Mouse (Mus musculus): ENCODE data around the gene Mthfr. TPM values are rescaled to one million over a fixed set of nuclear protein-coding genes. Genes with fewer than 3 reads are reported as not detected.
A peak's percentile ranks its signal among the peaks of the same experiment; 100 is the strongest.

Gene Mthfr
- total and polyA plus RNA-seq, 3 experiments = 7.4 to 15.5 TPM; not detected in 1

- Histone ChIP-seq H3K79me2 (ENCODE audit: control insufficient read depth, insufficient read depth, low read length, poor library complexity) (peaks cover 6% of the 10 kb centered on the region), H3K36me3 (ENCODE audit: control insufficient read depth in 1 of 2, insufficient read depth in 2 of 2, low read length in 2 of 2) (peaks cover 0 to 3% of the 10 kb centered on the region in 2 experiments; a peak in 2 of 4 replicates), H3K9ac (ENCODE audit: control insufficient read depth, low read depth, low read length, poor library complexity, severe bottlenecking) (peak overlapping the region; percentile 58), H3K27me3 (ENCODE audit: control insufficient read depth in 1 of 2, insufficient read depth in 2 of 2, low read length in 2 of 2) (no peaks in the 10 kb centered on the region), H3K4me1 (ENCODE audit: control insufficient read depth in 1 of 2, insufficient read depth in 2 of 2, low read length in 2 of 2) (peaks cover 0 to 10% of the 10 kb centered on the region in 2 experiments; a peak in 2 of 4 replicates), H3K9me3 (replicated peaks; ENCODE audit: insufficient read depth, low read length) (no peaks in the 10 kb centered on the region), H3K27ac (ENCODE audit: control insufficient read depth, low read depth, low read length) (peak overlapping the region; percentile 92), H3K4me3 (ENCODE audit: control insufficient read depth in 1 of 2, insufficient read depth in 1 of 2, low read depth in 2 of 2, low read length in 2 of 2) (peak overlapping the region; percentile 51 to 67)
- TF ChIP-seq TBP (IDR thresholded peaks at IDR 0.05; ENCODE audit: low read depth, low read length) = 0 out of 2 replicates have a peak, but pooled peaks have one; percentile 22
- no peak for TF ChIP-seq NELFE (IDR thresholded peaks at IDR 0.05; ENCODE audit: low read depth, low read length)
- peak; percentile 45; the same call in 1 of the 2 replicates for TF ChIP-seq MAZ (IDR thresholded peaks at IDR 0.05; ENCODE audit: low read depth, low read length)
- TF ChIP-seq MYB (IDR thresholded peaks at IDR 0.05; ENCODE audit: low read depth, low read length) = no peak
- no peak for TF ChIP-seq USF2 (IDR thresholded peaks at IDR 0.05; ENCODE audit: borderline replicate concordance in 1 of 2, insufficient read depth in 1 of 2, low read depth in 1 of 2, low read length in 2 of 2)
- TF ChIP-seq MAX (IDR thresholded peaks at IDR 0.05; ENCODE audit: low read length) = peak; percentile 46; the same call in 1 of the 2 replicates
- 0 out of 2 replicates have a peak, but pooled peaks have one; percentile 15 for TF ChIP-seq SIN3A (IDR thresholded peaks at IDR 0.05; ENCODE audit: low read length)
- TF ChIP-seq USF1 (IDR thresholded peaks at IDR 0.05; ENCODE audit: low read depth, low read length) = peak; percentile 80
- DNase-seq (ENCODE audit: low read depth, low spot score) = peak; percentile 85
Measured at GRCm38 (mm10) chr4:148083176-148083899, 44.5 kb downstream of the Mthfr start.

DNA sequence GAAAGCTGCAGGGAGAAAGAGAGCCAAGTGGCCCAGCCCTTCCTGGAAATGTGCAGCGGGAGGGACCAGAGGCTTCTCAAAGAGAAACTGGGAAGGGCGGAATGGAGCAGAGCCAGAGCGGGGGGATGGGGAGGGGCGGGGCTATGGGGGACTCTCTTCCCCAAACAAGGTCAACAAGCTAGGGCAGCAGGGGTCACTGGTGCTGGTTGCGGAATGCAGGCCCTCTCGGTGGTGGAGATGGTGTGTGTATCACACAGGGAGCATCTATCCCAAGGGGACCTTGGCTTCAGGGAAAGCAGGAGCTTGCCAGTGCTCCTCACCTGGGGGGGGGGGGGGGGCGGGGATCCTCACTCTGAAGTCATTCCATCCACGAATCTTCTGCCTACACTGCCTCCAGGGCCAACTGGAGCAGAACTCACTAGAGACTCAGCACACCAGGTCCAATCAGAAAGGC lies 45.4 kb downstream of the Mthfr start:
- H3K27me3 ChIP-seq (ENCODE audit: control insufficient read depth in 1 of 2, insufficient read depth in 2 of 2, low read length in 2 of 2) = no peaks in the 10 kb centered on the region
- DNase-seq (ENCODE audit: low read depth, low spot score) = no peak
- H3K36me3 ChIP-seq (ENCODE audit: control insufficient read depth in 1 of 2, insufficient read depth in 2 of 2, low read length in 2 of 2) = peaks cover 0 to 4% of the 10 kb centered on the region in 2 experiments; a peak in 2 of 4 replicates
- TF ChIP-seq CHD1 (IDR thresholded peaks at IDR 0.05; ENCODE audit: low read depth, low read length) (no peak), MYC (IDR thresholded peaks at IDR 0.05; ENCODE audit: low read depth, low read length) (no peak), MAX (IDR thresholded peaks at IDR 0.05; ENCODE audit: low read length) (no peak), ZNF384 (IDR thresholded peaks at IDR 0.05; ENCODE audit: low read depth, low read length) (no peak), TBP (IDR thresholded peaks at IDR 0.05; ENCODE audit: low read depth, low read length) (no peak), CTCF (IDR thresholded peaks at IDR 0.05 in 2 of 3, conservative IDR thresholded peaks at IDR 0.05 in 1 of 3; ENCODE audit: control insufficient read depth in 1 of 3, insufficient read depth in 1 of 3, low read depth in 2 of 3, low read length in 3 of 3, poor library complexity in 1 of 3, severe bottlenecking in 1 of 3) (no peak), CHD2 (IDR thresholded peaks at IDR 0.05; ENCODE audit: low read length) (no peak), E2F4 (IDR thresholded peaks at IDR 0.05; ENCODE audit: borderline replicate concordance, low read depth, low read length) (no peak), MAZ (IDR thresholded peaks at IDR 0.05; ENCODE audit: low read depth, low read length) (no peak), MYB (IDR thresholded peaks at IDR 0.05; ENCODE audit: low read depth, low read length) (no peak), TAL1 (IDR thresholded peaks at IDR 0.05; ENCODE audit: low read length) (no peak), ELF1 (IDR thresholded peaks at IDR 0.05; ENCODE audit: low read depth, low read length) (no peak), GATA1 (IDR thresholded peaks at IDR 0.05; ENCODE audit: low read depth, low read length) (no peak), EP300 (IDR thresholded peaks at IDR 0.05; ENCODE audit: low read depth in 1 of 2, low read length in 2 of 2) (no peak), POLR2AphosphoS5 (IDR thresholded peaks at IDR 0.05; ENCODE audit: borderline replicate concordance, low read depth, low read length) (no peak)
- H3K4me1 ChIP-seq (ENCODE audit: control insufficient read depth in 1 of 2, insufficient read depth in 2 of 2, low read length in 2 of 2) = peaks cover 0 to 10% of the 10 kb centered on the region in 2 experiments; a peak in 2 of 4 replicates
- H3K79me2 ChIP-seq (ENCODE audit: control insufficient read depth, insufficient read depth, low read length, poor library complexity) = peaks cover 6% of the 10 kb centered on the region
- H3K27ac ChIP-seq (ENCODE audit: control insufficient read depth, low read depth, low read length) = no peak overlapping the region
- no peaks in the 10 kb centered on the region for H3K9me3 ChIP-seq (replicated peaks; ENCODE audit: insufficient read depth, low read length)
- H3K4me3 ChIP-seq (ENCODE audit: control insufficient read depth in 1 of 2, insufficient read depth in 1 of 2, low read depth in 2 of 2, low read length in 2 of 2) = no peak overlapping the region
- no peak overlapping the region for H3K9ac ChIP-seq (ENCODE audit: control insufficient read depth, low read depth, low read length, poor library complexity, severe bottlenecking)
